Mouse (Mus musculus) bone marrow, adult 2 months (tissue): ENCODE measurements at regions not wholly inside any gene's neighbourhood (a gene's known extent, or its start where the extent isn't known, plus 50 kb on each side); places are given as distances from the start of the nearest gene placed in this dataset.

ENCODE experiments used
- CTCF ChIP-seq: fragments of 200-500 bp; IDR thresholded peaks from 2 replicates; pipeline ENCODE4 v1.5.1; 2011; ENCODE audit warnings: low read length, control low read depth; ENCODE audit not compliant: control insufficient read depth, insufficient read depth
- POLR2A ChIP-seq: fragments of 200-500 bp; IDR thresholded peaks from 2 replicates; pipeline ENCODE4 v1.6.1; 2011; ENCODE audit warnings: low read depth, mild to moderate bottlenecking, control low read depth, low read length, borderline replicate concordance; ENCODE audit not compliant: control insufficient read depth

DNA sequence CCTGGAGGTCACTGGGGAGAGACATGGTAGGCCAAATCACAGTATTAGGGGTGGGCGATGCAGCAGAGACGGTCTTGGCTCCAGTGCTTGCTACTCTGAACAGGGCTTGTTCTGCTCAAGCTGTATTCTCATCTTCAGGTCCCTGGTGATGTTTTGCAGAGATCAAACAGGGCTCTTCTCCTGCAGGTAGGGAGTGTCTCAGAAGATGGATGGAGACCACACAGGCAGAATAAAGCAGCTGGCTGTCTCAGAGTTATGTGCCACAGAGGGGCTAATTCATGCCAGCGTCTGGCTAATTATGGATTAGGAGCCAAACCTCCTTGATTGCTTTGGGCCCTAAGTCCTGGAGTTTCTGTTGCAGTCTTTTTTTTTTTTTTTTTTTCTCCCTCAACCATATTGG lies 99.2 kb downstream of the Minar1 start:
- TF ChIP-seq CTCF (no peak), POLR2A (no peak)
